Mouse (Mus musculus): ENCODE data around the gene Scaf11. TPM values are rescaled to one million over a fixed set of nuclear protein-coding genes. Genes with fewer than 3 reads are reported as not detected.

Gene Scaf11
- total RNA-seq, 2 experiments from 2014 or later: 49.9 to 50.3 TPM

- no peak for DNase-seq (ENCODE audit: low spot score in 2 of 2)
These were observed 55.1 kb downstream of the Scaf11 start for GRCm38 (mm10) chr15:96405548-96405947.

- DNase-seq (ENCODE audit: low spot score in 2 of 2): no peak
These were observed 62.3 kb downstream of the Scaf11 start for GRCm38 (mm10) chr15:96398333-96398732.

GRCm38 (mm10) chr15:96396641-96397344 is 63.9 kb downstream of the Scaf11 start:
- DNase-seq (ENCODE audit: low spot score in 2 of 2): no peak

- DNase-seq (ENCODE audit: low spot score in 2 of 2): no peak
These were observed 65.6 kb downstream of the Scaf11 start for GRCm38 (mm10) chr15:96395071-96395470.

- DNase-seq (ENCODE audit: low spot score in 2 of 2): no peak
These were observed 67.8 kb downstream of the Scaf11 start for GRCm38 (mm10) chr15:96392878-96393277.

- DNase-seq (ENCODE audit: low spot score in 2 of 2): no peak
These were observed 72.1 kb downstream of the Scaf11 start for GRCm38 (mm10) chr15:96388565-96388964.

- no peak for DNase-seq (ENCODE audit: low spot score in 2 of 2)
These were observed 78.4 kb downstream of the Scaf11 start for GRCm38 (mm10) chr15:96382223-96382622.

- DNase-seq (ENCODE audit: low spot score in 2 of 2): no peak
These were observed 82.9 kb downstream of the Scaf11 start for GRCm38 (mm10) chr15:96377701-96378100.

- no peak for DNase-seq (ENCODE audit: low spot score in 2 of 2)
These were observed 83.4 kb downstream of the Scaf11 start for GRCm38 (mm10) chr15:96377263-96377662.

- DNase-seq (ENCODE audit: low spot score in 2 of 2): no peak
These were observed 84.4 kb downstream of the Scaf11 start for GRCm38 (mm10) chr15:96376214-96376613.

- DNase-seq (ENCODE audit: low spot score in 2 of 2): no peak
These were observed 87.5 kb downstream of the Scaf11 start for GRCm38 (mm10) chr15:96373161-96373560.

- DNase-seq (ENCODE audit: low spot score in 2 of 2): no peak
These were observed 88.0 kb downstream of the Scaf11 start for GRCm38 (mm10) chr15:96372628-96373027.

GRCm38 (mm10) chr15:96371311-96371710 is 89.3 kb downstream of the Scaf11 start:
- DNase-seq (ENCODE audit: low spot score in 2 of 2): no peak

GRCm38 (mm10) chr15:96366176-96366963 is 94.3 kb downstream of the Scaf11 start:
- DNase-seq (ENCODE audit: low spot score in 2 of 2): no peak

GRCm38 (mm10) chr15:96365351-96365750 is 95.3 kb downstream of the Scaf11 start:
- DNase-seq (ENCODE audit: low spot score in 2 of 2): no peak

Small RNA genes within 50 kb of the gene (microRNA-seq; reads per million reads assigned to microRNA genes)
- 0 reads per million in 2 experiments for gene Gm25397

Other genes starting within 250 kb of the Scaf11 start
- gene Arid2, start 173.3 kb downstream of the Scaf11 start, total RNA-seq (2021): 10 to 100 TPM; 43.7 to 46.0 TPM
- gene Slc38a1, start 182.1 kb upstream of the Scaf11 start, total RNA-seq (2021): 10 to 100 TPM; 76.7 to 78.8 TPM
- gene Slc38a2, start 238.9 kb upstream of the Scaf11 start, total RNA-seq (2021): 10 to 100 TPM; 64.7 to 73.8 TPM